Mouse (Mus musculus): ENCODE results near the gene Gm6176. TPM values are rescaled to one million over a fixed set of nuclear protein-coding genes. Genes with fewer than 3 reads are reported as not detected.

The Gm6176 gene
- polyA plus RNA-seq (2015; fragmentation: Nextera tagmentation; extraction: Ambion mirVana): not detected in 2 replicates

DNA sequence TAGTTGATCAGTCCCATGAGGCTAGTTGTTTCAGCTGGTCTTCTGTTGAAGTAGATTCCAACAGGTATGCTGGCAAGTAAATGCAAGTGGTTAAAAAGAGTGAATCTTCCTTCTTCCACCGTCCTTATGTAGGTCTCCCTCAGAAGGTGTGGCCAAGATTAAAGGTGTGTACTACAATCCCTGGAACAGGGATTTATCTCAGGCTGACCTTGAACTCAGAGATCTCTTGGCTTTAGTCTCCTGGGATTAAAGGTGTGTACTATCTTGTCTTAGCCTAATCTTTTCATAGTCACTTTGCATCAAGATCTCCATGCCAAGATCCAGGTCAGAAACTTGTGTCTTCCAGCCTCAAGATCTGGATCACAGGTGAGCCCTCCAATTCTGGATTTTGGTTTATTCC lies at the start of gene Gm6176:
Gm6176 (minus strand) TSS at position 101 of the 400 bp plus-strand sequence.

DNA sequence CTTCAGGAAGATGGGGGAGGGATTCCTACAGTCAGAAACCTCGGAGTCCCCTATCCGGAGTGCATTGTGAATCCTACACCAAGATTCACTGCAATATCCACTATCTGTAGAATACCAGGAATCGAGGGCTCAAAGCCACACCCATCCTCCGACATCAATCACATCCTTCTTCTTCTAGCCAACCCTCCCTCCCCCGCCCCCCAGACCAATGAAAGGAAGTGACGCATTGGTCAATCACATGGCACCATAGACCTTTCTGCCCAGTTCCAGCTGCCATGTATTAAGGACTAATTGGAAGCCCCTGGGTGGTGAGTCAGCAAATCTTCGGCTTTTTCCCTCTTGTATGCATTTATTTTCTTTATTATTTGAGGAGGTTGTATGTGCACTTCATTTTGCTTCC lies 12.7 kb upstream of the Gm6176 start, which contains the start of gene Vmn1r139:
Vmn1r139 (plus strand) TSS at position 301 of the 400 bp plus-strand sequence.

DNA sequence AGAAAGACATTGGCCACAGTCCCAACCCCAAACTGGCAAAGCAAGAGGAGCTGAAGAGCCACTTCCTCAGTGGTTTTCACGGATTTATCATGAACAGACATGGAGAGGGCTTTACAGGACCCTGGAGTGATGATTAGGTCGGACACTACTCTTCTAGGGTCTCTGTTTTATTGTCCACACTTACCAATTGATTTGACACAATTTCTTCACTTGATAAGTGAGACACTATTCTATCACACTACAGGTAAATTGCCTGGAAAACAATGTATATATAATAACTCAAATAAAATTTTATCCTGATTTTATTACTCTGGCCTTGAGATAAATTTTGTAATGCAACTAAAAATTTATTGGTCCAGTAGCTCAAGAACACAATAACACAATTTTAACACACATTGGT lies 27.3 kb downstream of the Gm6176 start, which contains the start of gene Vmn1r138:
Vmn1r138 (minus strand) TSS at position 101 of the 400 bp plus-strand sequence.

Other genes with a start within 250 kb of the Gm6176 start
- not detected in 2 replicates for gene Vmn1r135, start 224.0 kb downstream of the Gm6176 start, polyA plus RNA-seq (2015; fragmentation: Nextera tagmentation; extraction: Ambion mirVana)
- gene Gm5725, start 212.0 kb downstream of the Gm6176 start, polyA plus RNA-seq (2015; fragmentation: Nextera tagmentation; extraction: Ambion mirVana): not detected in 2 replicates
- gene Gm5891, start 135.0 kb downstream of the Gm6176 start, polyA plus RNA-seq (2015; fragmentation: Nextera tagmentation; extraction: Ambion mirVana): not detected in 2 replicates
- gene Vmn1r137, start 61.7 kb downstream of the Gm6176 start, polyA plus RNA-seq (2015; fragmentation: Nextera tagmentation; extraction: Ambion mirVana): not detected in 2 replicates
- gene Vmn1r138, start 27.4 kb downstream of the Gm6176 start, polyA plus RNA-seq (2015; fragmentation: Nextera tagmentation; extraction: Ambion mirVana): not detected in 2 replicates
- not detected in 2 replicates for gene Vmn1r139, start 12.8 kb upstream of the Gm6176 start, polyA plus RNA-seq (2015; fragmentation: Nextera tagmentation; extraction: Ambion mirVana)
- gene Gm16451, start 61.9 kb upstream of the Gm6176 start, polyA plus RNA-seq (2015; fragmentation: Nextera tagmentation; extraction: Ambion mirVana): not detected in 2 replicates
- not detected in 2 replicates for gene Gm10666, start 78.4 kb upstream of the Gm6176 start, polyA plus RNA-seq (2015; fragmentation: Nextera tagmentation; extraction: Ambion mirVana)
- not detected in 2 replicates for gene Vmn1r142, start 107.7 kb upstream of the Gm6176 start, polyA plus RNA-seq (2015; fragmentation: Nextera tagmentation; extraction: Ambion mirVana)
- not detected in 2 replicates for gene Vmn1r143, start 133.1 kb upstream of the Gm6176 start, polyA plus RNA-seq (2015; fragmentation: Nextera tagmentation; extraction: Ambion mirVana)
- not detected in 2 replicates for gene Gm8653, start 145.0 kb upstream of the Gm6176 start, polyA plus RNA-seq (2015; fragmentation: Nextera tagmentation; extraction: Ambion mirVana)
- gene Gm8453, start 173.2 kb upstream of the Gm6176 start, polyA plus RNA-seq (2015; fragmentation: Nextera tagmentation; extraction: Ambion mirVana): not detected in 2 replicates

Data from neural tube, postnatal 0 days (tissue).